Mouse (Mus musculus): ENCODE results near the gene Myo3a. TPM values are rescaled to one million over a fixed set of nuclear protein-coding genes. Genes with fewer than 3 reads are reported as not detected.
A peak's percentile ranks its signal among the peaks of the same experiment; 100 is the strongest.

The Myo3a gene
- polyA plus RNA-seq, 1 experiment from 2014 or later = not detected

DNA sequence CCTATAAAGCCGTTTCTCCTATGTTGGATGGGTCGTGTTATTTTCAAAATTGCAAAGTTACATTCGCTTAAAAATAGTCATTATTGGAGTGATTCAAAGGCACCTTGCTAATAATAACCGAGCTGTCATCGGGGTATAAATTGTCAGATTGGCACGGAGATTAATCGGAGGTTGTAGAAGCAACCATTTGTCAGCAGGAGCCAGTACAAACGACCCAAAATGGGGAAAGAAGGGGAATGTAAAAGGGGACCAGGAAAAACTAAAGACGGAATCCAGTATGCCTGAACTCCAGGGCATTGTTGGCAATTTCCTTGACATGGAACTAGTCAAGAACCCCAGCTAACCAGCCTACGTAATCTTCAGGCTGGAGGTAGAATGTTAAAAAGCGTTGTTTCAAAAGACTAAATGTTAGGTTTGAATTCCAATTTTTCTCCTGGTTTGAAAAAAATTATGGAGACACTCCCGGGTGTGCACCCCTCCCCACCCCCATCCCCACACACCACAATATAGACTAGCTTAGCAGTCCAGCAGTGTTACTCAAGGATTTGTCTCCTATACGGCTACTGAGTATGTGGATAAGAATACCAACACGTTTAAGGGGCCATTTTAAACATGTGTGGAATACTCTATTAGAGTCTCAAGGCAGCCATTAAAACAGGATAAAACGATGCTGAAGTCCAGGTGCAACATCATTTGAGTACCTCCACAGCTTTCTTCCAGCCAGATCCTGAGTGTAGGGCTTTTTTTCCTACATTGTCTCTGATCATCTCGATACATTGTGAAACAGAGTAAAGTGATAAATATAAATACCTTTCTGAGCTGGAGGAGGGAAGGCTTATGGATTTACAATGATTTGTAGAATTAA lies 398.0 kb downstream of the Myo3a start:
- 15% methylated on average over 16 of the region's 16 CpGs for WGBS (ENCODE audit: insufficient replicate concordance)
- TF ChIP-seq CTCF (IDR thresholded peaks at IDR 0.05; ENCODE audit: low read depth) (no peak), EP300 (IDR thresholded peaks at IDR 0.05; ENCODE audit: low read depth) (no peak)

DNA sequence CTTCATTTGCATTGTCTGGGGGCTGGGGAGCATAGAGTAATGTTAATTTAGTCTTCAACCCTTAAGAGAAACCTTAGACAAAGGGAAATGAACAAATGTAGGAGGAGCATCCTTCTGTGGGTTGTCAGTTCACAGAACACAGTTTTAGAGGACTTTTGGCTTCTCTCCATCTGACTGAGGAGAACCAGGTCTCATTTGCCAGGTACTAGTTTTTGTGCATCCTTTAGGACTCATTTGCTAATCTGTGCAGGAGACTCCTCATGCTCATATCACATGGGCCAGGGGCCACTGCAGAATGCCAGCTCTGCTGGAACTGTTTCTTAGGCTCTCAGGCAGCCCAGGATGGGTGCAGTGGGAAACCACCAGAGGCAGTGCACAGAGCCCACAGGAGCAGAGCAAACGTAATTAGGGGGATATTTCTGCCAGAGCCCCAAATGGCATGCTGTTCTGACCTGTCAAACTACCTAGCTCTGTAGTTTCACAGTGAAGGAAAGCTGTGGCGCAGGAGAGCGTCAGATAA lies 399.9 kb downstream of the Myo3a start:
- Histone ChIP-seq H3K27ac (ENCODE audit: low read depth) (no peak overlapping the region), H3K27me3 (ENCODE audit: insufficient read depth, low read length) (peaks cover 40% of the 10 kb centered on the region), H3K9me3 (ENCODE audit: low read length) (no peaks in the 10 kb centered on the region), H3K4me1 (ENCODE audit: insufficient read depth) (peaks cover 3% of the 10 kb centered on the region), H3K4me3 (ENCODE audit: low read depth, low read length) (no peak overlapping the region), H3K36me3 (replicated peaks; ENCODE audit: insufficient read depth, low read length) (no peaks in the 10 kb centered on the region), H3K4me2 (ENCODE audit: low read depth, low read length) (no peak overlapping the region), H3K9ac (replicated peaks) (no peak overlapping the region)
- TF ChIP-seq EP300 (IDR thresholded peaks at IDR 0.05; ENCODE audit: low read depth) (no peak), CTCF (IDR thresholded peaks at IDR 0.05; ENCODE audit: low read depth) (no peak)
- WGBS (ENCODE audit: insufficient replicate concordance) = 39% methylated on average over 3 of the region's 3 CpGs
- ATAC-seq = no peak
- no peak for DNase-seq

More for the DNA sequence above, 398.0 kb downstream of the Myo3a start:
- no peaks in the 10 kb centered on the region for H3K36me3 ChIP-seq (replicated peaks; ENCODE audit: insufficient read depth, low read length)
- no peak for ATAC-seq
- H3K27ac ChIP-seq (ENCODE audit: low read depth) = no peak overlapping the region
- no peak overlapping the region for H3K9ac ChIP-seq (replicated peaks)
- H3K4me2 ChIP-seq (ENCODE audit: low read depth, low read length) = no peak overlapping the region
- no peaks in the 10 kb centered on the region for H3K9me3 ChIP-seq (ENCODE audit: low read length)
- H3K4me1 ChIP-seq (ENCODE audit: insufficient read depth) = peaks cover 10% of the 10 kb centered on the region
- no peak overlapping the region for H3K4me3 ChIP-seq (ENCODE audit: low read depth, low read length)
- no peak for DNase-seq
- H3K27me3 ChIP-seq (ENCODE audit: insufficient read depth, low read length) = peaks cover 58% of the 10 kb centered on the region

- no peaks in the 10 kb centered on the region for H3K36me3 ChIP-seq (replicated peaks; ENCODE audit: insufficient read depth, low read length)
- no peak for TF ChIP-seq CTCF (IDR thresholded peaks at IDR 0.05; ENCODE audit: low read depth)
- TF ChIP-seq EP300 (IDR thresholded peaks at IDR 0.05; ENCODE audit: low read depth) = no peak
- WGBS (ENCODE audit: insufficient replicate concordance) = 32% methylated on average over 5 of the region's 5 CpGs
- no peak overlapping the region for H3K4me3 ChIP-seq (ENCODE audit: low read depth, low read length)
- H3K4me1 ChIP-seq (ENCODE audit: insufficient read depth) = no peaks in the 10 kb centered on the region; the same call in 1 of the 2 replicates
- ATAC-seq = no peak
- no peak for DNase-seq
- H3K9ac ChIP-seq (replicated peaks) = no peak overlapping the region
- no peak overlapping the region for H3K4me2 ChIP-seq (ENCODE audit: low read depth, low read length)
- H3K9me3 ChIP-seq (ENCODE audit: low read length) = no peaks in the 10 kb centered on the region
- peaks cover 32% of the 10 kb centered on the region for H3K27me3 ChIP-seq (ENCODE audit: insufficient read depth, low read length)
- no peak overlapping the region for H3K27ac ChIP-seq (ENCODE audit: low read depth)
These were observed 400.6 kb downstream of the Myo3a start for GRCm38 (mm10) chr2:22627819-22628432.

DNA sequence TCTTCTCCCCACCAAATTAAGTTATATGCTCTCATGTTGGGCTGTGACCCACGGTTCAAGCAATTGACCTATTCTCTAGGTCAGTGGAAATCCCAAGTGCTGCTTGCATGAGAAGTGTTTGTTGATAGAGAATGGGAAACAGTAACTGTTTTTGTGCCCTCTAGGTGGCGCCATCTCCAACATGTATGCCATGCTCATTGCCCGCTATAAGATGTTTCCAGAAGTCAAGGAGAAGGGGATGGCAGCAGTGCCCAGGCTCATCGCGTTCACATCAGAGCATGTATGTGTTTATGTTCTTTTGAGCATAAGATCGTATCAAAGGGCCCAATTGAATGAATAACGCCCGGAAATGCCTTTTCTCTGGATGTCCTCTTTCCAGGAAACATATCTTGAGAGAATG lies 407.5 kb downstream of the Myo3a start:
- no peaks in the 10 kb centered on the region for H3K36me3 ChIP-seq (replicated peaks; ENCODE audit: insufficient read depth, low read length)
- no peaks in the 10 kb centered on the region for H3K27me3 ChIP-seq (ENCODE audit: insufficient read depth, low read length)
- DNase-seq (no peak), ATAC-seq (no peak)
- H3K9me3 ChIP-seq (ENCODE audit: low read length) = no peaks in the 10 kb centered on the region
- TF ChIP-seq CTCF (IDR thresholded peaks at IDR 0.05; ENCODE audit: low read depth) (peak; percentile 68), EP300 (IDR thresholded peaks at IDR 0.05; ENCODE audit: low read depth) (no peak)
- no peaks in the 10 kb centered on the region for H3K4me1 ChIP-seq (ENCODE audit: insufficient read depth)
- no peak overlapping the region for H3K4me2 ChIP-seq (ENCODE audit: low read depth, low read length)
- H3K27ac ChIP-seq (ENCODE audit: low read depth) = no peak overlapping the region
- H3K9ac ChIP-seq (replicated peaks) = no peak overlapping the region
- H3K4me3 ChIP-seq (ENCODE audit: low read depth, low read length) = no peak overlapping the region
- WGBS (ENCODE audit: insufficient replicate concordance) = 42% methylated on average over 8 of the region's 8 CpGs

DNA sequence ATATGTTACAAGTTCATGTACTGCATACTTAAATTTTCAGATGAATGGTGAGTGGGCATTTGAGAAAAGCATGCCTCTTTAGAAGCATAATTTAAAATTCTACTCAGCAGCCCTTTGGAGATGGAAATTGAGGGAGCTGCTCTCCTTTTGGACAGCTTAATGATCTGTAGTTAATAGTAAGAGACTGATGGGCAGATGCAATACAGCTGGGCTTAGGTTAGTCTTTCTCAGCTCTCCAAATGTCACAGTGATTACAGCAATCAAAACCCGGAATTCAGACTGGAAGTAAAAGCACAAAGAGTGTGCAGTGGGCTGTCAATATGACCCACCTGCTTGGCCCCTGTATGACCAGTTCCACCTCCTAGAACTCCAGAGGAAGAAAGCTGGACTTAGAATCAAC lies 418.8 kb downstream of the Myo3a start:
- 71% methylated on average over 1 of the region's 1 CpGs for WGBS (ENCODE audit: insufficient replicate concordance)
- TF ChIP-seq CTCF (IDR thresholded peaks at IDR 0.05; ENCODE audit: low read depth) (no peak), EP300 (IDR thresholded peaks at IDR 0.05; ENCODE audit: low read depth) (no peak)
- H3K27ac ChIP-seq (ENCODE audit: low read depth) = no peak overlapping the region
- H3K9me3 ChIP-seq (ENCODE audit: low read length) = no peaks in the 10 kb centered on the region
- no peaks in the 10 kb centered on the region for H3K27me3 ChIP-seq (ENCODE audit: insufficient read depth, low read length)
- no peak overlapping the region for H3K4me3 ChIP-seq (ENCODE audit: low read depth, low read length)
- H3K4me1 ChIP-seq (ENCODE audit: insufficient read depth) = no peaks in the 10 kb centered on the region
- DNase-seq (no peak), ATAC-seq (no peak)
- no peak overlapping the region for H3K4me2 ChIP-seq (ENCODE audit: low read depth, low read length)
- H3K36me3 ChIP-seq (replicated peaks; ENCODE audit: insufficient read depth, low read length) = no peaks in the 10 kb centered on the region
- no peak overlapping the region for H3K9ac ChIP-seq (replicated peaks)

DNA sequence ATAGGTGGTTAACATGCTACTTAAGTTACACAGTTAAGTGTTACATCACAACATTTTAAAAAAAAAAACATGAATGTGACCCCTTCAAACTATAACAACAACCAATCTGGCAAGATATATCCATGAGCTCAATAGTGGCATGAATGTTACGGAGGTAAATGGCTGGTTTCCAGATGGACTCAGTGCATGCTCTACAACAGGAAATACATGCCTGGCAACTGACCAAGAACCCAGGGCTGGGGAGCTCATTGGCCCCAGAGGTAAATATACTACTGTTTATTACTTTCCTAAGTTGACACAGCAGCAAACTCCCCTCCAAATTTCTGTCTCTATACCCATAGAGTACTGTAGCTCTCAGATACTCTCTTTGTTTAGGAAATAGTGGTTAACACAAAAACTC lies 421.1 kb downstream of the Myo3a start:
- WGBS (ENCODE audit: insufficient replicate concordance) = 64% methylated on average over 1 of the region's 1 CpGs
- no peak for DNase-seq
- TF ChIP-seq EP300 (IDR thresholded peaks at IDR 0.05; ENCODE audit: low read depth) (no peak), CTCF (IDR thresholded peaks at IDR 0.05; ENCODE audit: low read depth) (no peak)
- no peak for ATAC-seq
- H3K9me3 ChIP-seq (ENCODE audit: low read length) = no peaks in the 10 kb centered on the region
- H3K9ac ChIP-seq (replicated peaks) = no peak overlapping the region
- H3K27me3 ChIP-seq (ENCODE audit: insufficient read depth, low read length) = no peaks in the 10 kb centered on the region
- H3K36me3 ChIP-seq (replicated peaks; ENCODE audit: insufficient read depth, low read length) = no peaks in the 10 kb centered on the region
- H3K4me1 ChIP-seq (ENCODE audit: insufficient read depth) = no peaks in the 10 kb centered on the region
- H3K4me2 ChIP-seq (ENCODE audit: low read depth, low read length) = no peak overlapping the region
- no peak overlapping the region for H3K4me3 ChIP-seq (ENCODE audit: low read depth, low read length)
- no peak overlapping the region for H3K27ac ChIP-seq (ENCODE audit: low read depth)
